Mouse (Mus musculus) heart, postnatal 36 days (tissue): ENCODE data around the gene Plxna2. TPM values are rescaled to one million over a fixed set of nuclear protein-coding genes. Genes with fewer than 3 reads are reported as not detected.
A peak's percentile ranks its signal among the peaks of the same experiment; 100 is the strongest.

Experiments
- DNase-seq, 2 experiments: peaks; one replicate each; pipeline ENCODE4 v3.0.0; 2021 to 2022
- intact Hi-C: fragments of 180-260 bp; cut with DNase I; formaldehyde crosslinking; loops from one replicate; pipeline ENCODE4 v1.15.1; 2025
- total RNA-seq, 2 experiments: library from RNA; stranded (reverse); gene quantifications; 2 replicates each; pipeline ENCODE4 v1.2.3; 2021

Gene Plxna2
- 10 to 100 TPM; 24.1 to 31.9 TPM for total RNA-seq

- intact Hi-C loops = loop anchor here (2.0 to 10.0 kb wide), 4 partner anchors 199 to 1233 kb away; no protein-coding TSS in a partner anchor
- no peak for DNase-seq
Observed at GRCm38 (mm10) chr1:194617918-194618317, at the start of gene Plxna2. Gene Plxna2 (plus strand): TSS chr1:194618218.

- DNase-seq = no peak
- intact Hi-C loops = no loop called here
Observed at GRCm38 (mm10) chr1:194573870-194574269, 44.1 kb upstream of the Plxna2 start.

GRCm38 (mm10) chr1:194578270-194578669 is 39.7 kb upstream of the Plxna2 start:
- DNase-seq = no peak
- intact Hi-C loops = no loop called here

- intact Hi-C loops = no loop called here
- DNase-seq = no peak
Observed at GRCm38 (mm10) chr1:194580539-194580938, 37.5 kb upstream of the Plxna2 start.

- no peak for DNase-seq
- intact Hi-C loops = no loop called here
Observed at GRCm38 (mm10) chr1:194586670-194587069, 31.3 kb upstream of the Plxna2 start.

GRCm38 (mm10) chr1:194587532-194587931 is 30.5 kb upstream of the Plxna2 start:
- peak; percentile 20 to 29 for DNase-seq
- intact Hi-C loops = no loop called here

GRCm38 (mm10) chr1:194587956-194588668 is 29.9 kb upstream of the Plxna2 start:
- intact Hi-C loops = no loop called here
- DNase-seq = no peak

GRCm38 (mm10) chr1:194588711-194589451 is 29.1 kb upstream of the Plxna2 start:
- peak; percentile 15 to 39 for DNase-seq

GRCm38 (mm10) chr1:194593155-194593554 is 24.9 kb upstream of the Plxna2 start:
- intact Hi-C loops = no loop called here
- DNase-seq = no peak

More at GRCm38 (mm10) chr1:194588711-194589451, 29.1 kb upstream of the Plxna2 start:
- intact Hi-C loops = no loop called here

GRCm38 (mm10) chr1:194607406-194608261 is 10.4 kb upstream of the Plxna2 start:
- intact Hi-C loops = no loop called here
- no peak for DNase-seq

GRCm38 (mm10) chr1:194610516-194610915 is 7.5 kb upstream of the Plxna2 start:
- intact Hi-C loops = loop anchor here (10.0 kb wide), 3 partner anchors 336 to 1226 kb away; no protein-coding TSS in a partner anchor

GRCm38 (mm10) chr1:194612628-194613027 is 5.4 kb upstream of the Plxna2 start:
- no peak for DNase-seq
- intact Hi-C loops = loop anchor here (10.0 kb wide), 3 partner anchors 338 to 1228 kb away; no protein-coding TSS in a partner anchor

More at GRCm38 (mm10) chr1:194610516-194610915, 7.5 kb upstream of the Plxna2 start:
- DNase-seq = no peak

GRCm38 (mm10) chr1:194613271-194613834 is 4.7 kb upstream of the Plxna2 start:
- intact Hi-C loops = loop anchor here (10.0 kb wide), 3 partner anchors 339 to 1229 kb away; no protein-coding TSS in a partner anchor
- DNase-seq = peak in 1 of 2 experiments; percentile 9

- intact Hi-C loops = loop anchor here (10.0 kb wide), 3 partner anchors 339 to 1229 kb away; no protein-coding TSS in a partner anchor
- DNase-seq = no peak
Observed at GRCm38 (mm10) chr1:194613923-194614830, 3.8 kb upstream of the Plxna2 start.

GRCm38 (mm10) chr1:194616136-194616535 is 1.9 kb upstream of the Plxna2 start:
- intact Hi-C loops = loop anchor here (10.0 kb wide), 3 partner anchors 339 to 1231 kb away; no protein-coding TSS in a partner anchor
- no peak for DNase-seq

- intact Hi-C loops = loop anchor here (1.0 to 10.0 kb wide), 5 partner anchors 103 to 1234 kb away; no protein-coding TSS in a partner anchor
Observed at GRCm38 (mm10) chr1:194618841-194619311, 858 bp downstream of the Plxna2 start.

GRCm38 (mm10) chr1:194619353-194620244 is 1.6 kb downstream of the Plxna2 start:
- intact Hi-C loops = loop anchor here (1.0 to 10.0 kb wide), 8 partner anchors 22 to 1235 kb away; no protein-coding TSS in a partner anchor
- peak; percentile 87 to 91 for DNase-seq

More at GRCm38 (mm10) chr1:194618841-194619311, 858 bp downstream of the Plxna2 start:
- peak; percentile 81 to 84 for DNase-seq
